Mouse (Mus musculus) urinary bladder, postnatal 25 days (tissue): ENCODE measurements around the gene Dlg2.

Experiments
- DNase-seq: peaks from one replicate; pipeline ENCODE4 v3.0.0; 2022; ENCODE audit warnings: low spot score

Gene Dlg2

GRCm38 (mm10) chr7:92181959-92182612 lies 1705.6 kb downstream of the Dlg2 start:
- DNase-seq = no peak

GRCm38 (mm10) chr7:92184371-92185059 lies 1708.0 kb downstream of the Dlg2 start:
- DNase-seq = no peak

- DNase-seq = no peak
These were observed 1709.9 kb downstream of the Dlg2 start for GRCm38 (mm10) chr7:92186341-92186740.

GRCm38 (mm10) chr7:92189149-92189548 lies 1712.7 kb downstream of the Dlg2 start:
- DNase-seq = no peak

GRCm38 (mm10) chr7:92196004-92196403 lies 1719.5 kb downstream of the Dlg2 start:
- no peak for DNase-seq

- DNase-seq = no peak
These were observed 1721.1 kb downstream of the Dlg2 start for GRCm38 (mm10) chr7:92197621-92198020.

GRCm38 (mm10) chr7:92199131-92199530 lies 1722.7 kb downstream of the Dlg2 start:
- DNase-seq = no peak

- no peak for DNase-seq
These were observed 1734.2 kb downstream of the Dlg2 start for GRCm38 (mm10) chr7:92210701-92211100.

- DNase-seq = no peak
These were observed 1737.3 kb downstream of the Dlg2 start for GRCm38 (mm10) chr7:92213751-92214150.

- no peak for DNase-seq
These were observed 1741.7 kb downstream of the Dlg2 start for GRCm38 (mm10) chr7:92218171-92218570.

GRCm38 (mm10) chr7:92220619-92221018 lies 1744.1 kb downstream of the Dlg2 start:
- no peak for DNase-seq

GRCm38 (mm10) chr7:92234476-92235202 lies 1758.2 kb downstream of the Dlg2 start:
- no peak for DNase-seq

GRCm38 (mm10) chr7:92235541-92236031 lies 1759.1 kb downstream of the Dlg2 start:
- DNase-seq = no peak

GRCm38 (mm10) chr7:92240908-92241307 lies 1764.4 kb downstream of the Dlg2 start:
- no peak for DNase-seq

- DNase-seq = no peak
These were observed 1771.1 kb downstream of the Dlg2 start for GRCm38 (mm10) chr7:92247594-92247993.

GRCm38 (mm10) chr7:92248619-92249018 lies 1772.1 kb downstream of the Dlg2 start:
- no peak for DNase-seq

GRCm38 (mm10) chr7:92258148-92258547 lies 1781.7 kb downstream of the Dlg2 start:
- DNase-seq = no peak

GRCm38 (mm10) chr7:92258701-92259100 lies 1782.2 kb downstream of the Dlg2 start:
- DNase-seq = no peak

- DNase-seq = no peak
These were observed 1787.9 kb downstream of the Dlg2 start for GRCm38 (mm10) chr7:92264325-92264724.

- DNase-seq = no peak
These were observed 1788.5 kb downstream of the Dlg2 start for GRCm38 (mm10) chr7:92264964-92265363.

GRCm38 (mm10) chr7:92275353-92275752 lies 1798.9 kb downstream of the Dlg2 start:
- no peak for DNase-seq

GRCm38 (mm10) chr7:92277629-92278028 lies 1801.2 kb downstream of the Dlg2 start:
- no peak for DNase-seq

- DNase-seq = no peak
These were observed 1804.5 kb downstream of the Dlg2 start for GRCm38 (mm10) chr7:92280925-92281324.
